18 mouse cellular contexts compared by ENCODE assay signal in genomic region chr12:108069504-108069903, GRCm38 (mm10).
DNase-seq lines count a peak whose midpoint lies in the region; ATAC-seq lines count a peak whose summit lies in the region.
"Had no signal": no experiment of that assay in that cellular context is flagged by ENCODE, and none has a peak within 500 bp of the region (broad histone marks: within the 10 kb centered on the region; RNA-seq: fewer than 3 reads in every experiment).

No protein-coding gene starts in this region.

- H3K27me3 ChIP-seq in midbrain, embryonic 11.5 days (ENCODE audit: control insufficient read depth, insufficient read depth, low read length), result no peaks in the 10 kb centered on the region
- H3K27me3 ChIP-seq in midbrain, embryonic 16.5 days (ENCODE audit: control insufficient read depth, insufficient read depth, low read depth, low read length), result no peaks in the 10 kb centered on the region
- no peaks in the 10 kb centered on the region for H3K27me3 ChIP-seq in embryonic facial prominence, embryonic 14.5 days (replicated peaks; ENCODE audit: control insufficient read depth, insufficient read depth, low read length)
- H3K27me3 ChIP-seq: forebrain, embryonic 15.5 days; hindbrain, embryonic 15.5 days had no signal

- H3K27ac ChIP-seq in midbrain, embryonic 11.5 days (ENCODE audit: low read depth, low read length), result no peak overlapping the region
- no peak overlapping the region for H3K27ac ChIP-seq in midbrain, embryonic 16.5 days (ENCODE audit: low read length)
- H3K27ac ChIP-seq in embryonic facial prominence, embryonic 14.5 days (replicated peaks; ENCODE audit: low read depth, low read length), result no peak overlapping the region
- H3K27ac ChIP-seq: forebrain, embryonic 15.5 days; heart, embryonic 13.5 days; hindbrain, embryonic 15.5 days had no signal

- 62% methylated on average over 6 of the region's 6 CpGs for WGBS in midbrain, embryonic 11.5 days
- 76% methylated on average over 6 of the region's 6 CpGs for WGBS in midbrain, embryonic 16.5 days
- 26% methylated on average over 6 of the region's 6 CpGs for WGBS in embryonic facial prominence, embryonic 14.5 days

- peak; percentile 40 for DNase-seq in embryo, embryonic 10.5 days (ENCODE audit: low spot score)
- no peak for DNase-seq in embryo, embryonic 10 days (ENCODE audit: low spot score)
- peak; percentile 82 for DNase-seq in midbrain, embryonic 11.5 days (ENCODE audit: low spot score, missing footprints)
- no peak for DNase-seq in embryonic facial prominence, embryonic 14.5 days (ENCODE audit: low spot score)
- no peak for DNase-seq in kidney, adult 11 months
- DNase-seq in right cerebral cortex, postnatal 36 days (ENCODE audit: low spot score in 2 of 2), result no peak
- DNase-seq: adrenal gland, postnatal 10 days; B cell, adult 2 months; cerebellum, adult 11 months; cerebellum, adult 8-10 months; cerebellum, postnatal 25 days; gastrocnemius, postnatal 36 days; heart, adult 11 months; heart, postnatal 36 days had no signal

- no peaks in the 10 kb centered on the region for H3K9me3 ChIP-seq in midbrain, embryonic 11.5 days (ENCODE audit: control insufficient read depth, low read length)
- H3K9me3 ChIP-seq in midbrain, embryonic 16.5 days (replicated peaks; ENCODE audit: control insufficient read depth, low read length, poor library complexity, severe bottlenecking), result no peaks in the 10 kb centered on the region
- H3K9me3 ChIP-seq in embryonic facial prominence, embryonic 14.5 days (ENCODE audit: control insufficient read depth, low read length), result no peaks in the 10 kb centered on the region
- H3K9me3 ChIP-seq: forebrain, embryonic 15.5 days; heart, embryonic 13.5 days; hindbrain, embryonic 15.5 days had no signal

- H3K4me1 ChIP-seq in midbrain, embryonic 11.5 days (ENCODE audit: control insufficient read depth, insufficient read depth, low read length), result no peaks in the 10 kb centered on the region
- H3K4me1 ChIP-seq in midbrain, embryonic 16.5 days (ENCODE audit: control insufficient read depth, insufficient read depth, low read length), result no peaks in the 10 kb centered on the region
- H3K4me1 ChIP-seq in embryonic facial prominence, embryonic 14.5 days (ENCODE audit: control insufficient read depth, insufficient read depth, low read length), result peaks cover 14% of the 10 kb centered on the region
- H3K4me1 ChIP-seq: hindbrain, embryonic 15.5 days had no signal

- no peak for ATAC-seq in midbrain, embryonic 11.5 days (ENCODE audit: low FRiP score)
- no peak for ATAC-seq in midbrain, embryonic 16.5 days
- peak; percentile 41; the same call in 1 of the 2 replicates for ATAC-seq in embryonic facial prominence, embryonic 14.5 days (ENCODE audit: low read depth)
- ATAC-seq: forebrain, embryonic 15.5 days had no signal

- H3K9ac ChIP-seq in midbrain, embryonic 11.5 days (ENCODE audit: low read length), result no peak overlapping the region
- H3K9ac ChIP-seq in midbrain, embryonic 16.5 days (ENCODE audit: low read depth, low read length), result no peak overlapping the region
- no peak overlapping the region for H3K9ac ChIP-seq in embryonic facial prominence, embryonic 14.5 days (ENCODE audit: low read depth, low read length)
- H3K9ac ChIP-seq: forebrain, embryonic 15.5 days; heart, embryonic 13.5 days; hindbrain, embryonic 15.5 days had no signal

- H3K4me2 ChIP-seq in midbrain, embryonic 11.5 days, result no peak overlapping the region
- H3K4me2 ChIP-seq in midbrain, embryonic 16.5 days (ENCODE audit: low read length), result no peak overlapping the region
- no peak overlapping the region for H3K4me2 ChIP-seq in embryonic facial prominence, embryonic 14.5 days (ENCODE audit: low read depth, low read length)
- H3K4me2 ChIP-seq: forebrain, embryonic 15.5 days; heart, embryonic 13.5 days; hindbrain, embryonic 15.5 days had no signal

- no peak overlapping the region for H3K4me3 ChIP-seq in midbrain, embryonic 11.5 days (ENCODE audit: low read depth, low read length)
- H3K4me3 ChIP-seq in midbrain, embryonic 16.5 days (ENCODE audit: low read depth, low read length), result no peak overlapping the region
- H3K4me3 ChIP-seq in embryonic facial prominence, embryonic 14.5 days (ENCODE audit: low read depth, low read length), result no peak overlapping the region
- H3K4me3 ChIP-seq: forebrain, embryonic 15.5 days; heart, embryonic 13.5 days; hindbrain, embryonic 15.5 days had no signal

- no peaks in the 10 kb centered on the region for H3K36me3 ChIP-seq in midbrain, embryonic 11.5 days (ENCODE audit: control insufficient read depth, insufficient read depth, low read length)
- H3K36me3 ChIP-seq in midbrain, embryonic 16.5 days (ENCODE audit: control insufficient read depth, insufficient read depth, low read length), result no peaks in the 10 kb centered on the region
- no peaks in the 10 kb centered on the region for H3K36me3 ChIP-seq in embryonic facial prominence, embryonic 14.5 days (ENCODE audit: control insufficient read depth, insufficient read depth, low read length)
- H3K36me3 ChIP-seq: forebrain, embryonic 15.5 days; heart, embryonic 13.5 days; hindbrain, embryonic 15.5 days had no signal

Comparison
In these comparisons a context has a peak if more than half of its experiments do, and no peak if none do; other contexts are left out.
1. DNase-seq: peak in embryo, embryonic 10.5 days (single experiment) and midbrain, embryonic 11.5 days (single experiment); none in embryo, embryonic 10 days (single experiment), embryonic facial prominence, embryonic 14.5 days (single experiment), kidney, adult 11 months (single experiment) and right cerebral cortex, postnatal 36 days (0 of 2).